Mouse (Mus musculus): ENCODE data around the gene Synj2. TPM values are rescaled to one million over a fixed set of nuclear protein-coding genes. Genes with fewer than 3 reads are reported as not detected.
A peak's percentile ranks its signal among the peaks of the same experiment; 100 is the strongest.

Gene Synj2
- total RNA-seq, 2 experiments from 2014 or later = 59.7 to 59.9 TPM

- DNase-seq (ENCODE audit: extremely low spot score in 1 of 2, low spot score in 1 of 2) = no peak
Measured at GRCm38 (mm10) chr17:5997380-5998234, 56.5 kb downstream of the Synj2 start.

GRCm38 (mm10) chr17:5998235-5998500, 57.1 kb downstream of the Synj2 start:
- DNase-seq (ENCODE audit: extremely low spot score in 1 of 2, low spot score in 1 of 2) = no peak

GRCm38 (mm10) chr17:5999039-5999543, 58.0 kb downstream of the Synj2 start:
- no peak for DNase-seq (ENCODE audit: extremely low spot score in 1 of 2, low spot score in 1 of 2)

- DNase-seq (ENCODE audit: extremely low spot score in 1 of 2, low spot score in 1 of 2) = no peak
Measured at GRCm38 (mm10) chr17:6000864-6001319, 59.8 kb downstream of the Synj2 start.

GRCm38 (mm10) chr17:6001389-6001788, 60.3 kb downstream of the Synj2 start:
- no peak for DNase-seq (ENCODE audit: extremely low spot score in 1 of 2, low spot score in 1 of 2)

DNA sequence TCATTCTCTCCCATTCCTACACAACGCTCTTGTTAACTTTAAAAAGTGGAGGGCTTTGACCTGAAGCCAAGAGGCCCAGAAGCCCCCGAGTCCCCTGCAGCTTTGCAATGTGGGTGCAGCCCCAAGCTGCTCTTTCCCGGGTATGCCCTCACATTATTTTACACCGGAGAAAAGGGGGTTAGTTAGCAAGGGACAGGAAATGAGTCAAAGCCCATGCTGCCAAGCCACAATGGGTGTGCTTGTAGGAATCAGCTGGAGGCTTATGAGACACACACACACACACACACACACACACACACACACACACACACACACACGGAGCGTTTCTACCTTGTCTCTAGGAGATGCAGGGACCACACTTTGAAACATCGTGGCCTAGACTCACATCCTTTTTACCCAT, 60.8 kb downstream of the Synj2 start:
- DNase-seq (ENCODE audit: extremely low spot score in 1 of 2, low spot score in 1 of 2) = no peak

GRCm38 (mm10) chr17:6002563-6002962, 61.5 kb downstream of the Synj2 start:
- no peak for DNase-seq (ENCODE audit: extremely low spot score in 1 of 2, low spot score in 1 of 2)

DNA sequence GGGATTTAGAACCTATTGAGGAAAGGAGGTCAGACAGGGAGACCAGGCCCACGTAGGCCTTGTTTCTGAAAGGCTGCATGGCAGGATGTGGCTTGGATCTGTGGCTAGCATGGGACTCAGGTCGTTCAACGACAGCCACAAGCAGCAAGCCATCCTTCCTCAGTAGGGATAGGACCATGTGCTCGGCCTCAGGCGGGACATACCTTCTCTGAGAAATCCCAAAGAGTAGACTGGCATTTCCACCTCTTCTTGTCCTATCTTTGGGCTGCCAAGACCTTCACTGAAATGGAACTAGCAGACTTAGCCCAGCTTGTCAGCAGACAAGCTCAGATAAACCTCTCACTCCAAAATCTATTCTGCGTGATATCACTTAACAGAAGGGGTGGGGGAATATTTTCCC, 62.6 kb downstream of the Synj2 start:
- DNase-seq (ENCODE audit: extremely low spot score in 1 of 2, low spot score in 1 of 2) = no peak

DNA sequence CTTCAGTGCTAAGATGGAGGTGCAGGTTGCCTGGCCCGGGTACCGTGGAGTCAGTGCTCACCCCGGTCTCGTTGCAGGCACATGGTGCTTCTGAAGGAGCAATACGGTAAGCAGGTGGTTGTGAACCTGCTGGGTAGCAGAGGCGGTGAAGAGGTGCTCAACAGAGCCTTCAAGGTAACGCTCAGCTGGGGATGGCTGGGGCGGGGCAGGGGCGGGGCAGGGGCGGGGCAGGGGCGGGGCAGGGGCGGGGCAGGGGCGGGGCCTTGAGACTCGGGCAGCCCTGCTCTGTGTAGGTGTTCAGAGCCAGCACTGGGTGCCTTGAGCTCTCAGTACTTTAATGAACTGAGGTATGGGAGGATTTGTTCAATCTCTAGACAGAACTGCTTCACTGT, 64.2 kb downstream of the Synj2 start:
- no peak for DNase-seq (ENCODE audit: extremely low spot score in 1 of 2, low spot score in 1 of 2)

GRCm38 (mm10) chr17:6005638-6006471, 64.8 kb downstream of the Synj2 start:
- peak; percentile 35 to 36 for DNase-seq (ENCODE audit: extremely low spot score in 1 of 2, low spot score in 1 of 2)

GRCm38 (mm10) chr17:6007101-6007780, 66.2 kb downstream of the Synj2 start:
- no peak for DNase-seq (ENCODE audit: extremely low spot score in 1 of 2, low spot score in 1 of 2)

- DNase-seq (ENCODE audit: extremely low spot score in 1 of 2, low spot score in 1 of 2) = no peak
Measured at GRCm38 (mm10) chr17:6007902-6008301, 66.8 kb downstream of the Synj2 start.

DNA sequence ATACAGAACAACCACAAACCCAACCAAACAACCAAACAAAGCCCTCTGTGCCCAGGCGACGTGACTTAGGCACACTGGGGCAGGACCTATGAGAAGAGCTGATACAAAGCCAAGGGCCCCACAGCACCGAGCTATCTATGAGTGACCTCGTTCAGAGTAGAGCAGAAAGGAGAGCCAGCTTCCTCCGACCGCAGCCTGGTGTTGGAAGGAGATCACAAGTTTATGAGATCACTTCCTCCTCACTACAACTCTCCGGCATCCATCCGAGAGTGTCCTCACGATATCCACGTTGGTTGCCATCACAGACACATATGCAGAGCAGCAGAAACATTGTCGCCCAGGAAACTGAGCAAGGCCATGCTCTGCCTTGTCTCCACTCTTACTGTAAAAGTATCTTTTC, 67.5 kb downstream of the Synj2 start:
- no peak for DNase-seq (ENCODE audit: extremely low spot score in 1 of 2, low spot score in 1 of 2)

GRCm38 (mm10) chr17:6009606-6010005, 68.5 kb downstream of the Synj2 start:
- no peak for DNase-seq (ENCODE audit: extremely low spot score in 1 of 2, low spot score in 1 of 2)

GRCm38 (mm10) chr17:6013079-6013478, 72.0 kb downstream of the Synj2 start:
- DNase-seq (ENCODE audit: extremely low spot score in 1 of 2, low spot score in 1 of 2) = no peak

DNA sequence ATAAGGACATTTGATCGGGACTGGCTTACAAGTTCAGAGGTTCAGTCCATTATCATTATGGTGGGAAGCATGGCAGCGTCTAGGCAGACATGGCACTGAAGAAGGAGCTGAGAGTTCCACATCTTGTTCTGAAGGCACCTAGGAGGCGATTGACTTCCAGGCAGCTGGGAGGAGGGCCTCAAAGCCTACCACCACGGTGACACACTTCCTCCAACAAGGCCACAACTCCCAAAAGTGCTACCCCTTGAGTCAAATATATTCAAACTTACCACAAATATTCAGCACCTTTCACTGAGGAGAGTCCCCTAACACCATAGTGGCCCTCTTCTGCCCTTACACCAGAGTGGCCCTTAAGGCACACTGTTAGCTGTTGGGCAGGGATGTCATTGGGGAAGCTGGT, 73.9 kb downstream of the Synj2 start:
- DNase-seq (ENCODE audit: extremely low spot score in 1 of 2, low spot score in 1 of 2) = no peak

DNA sequence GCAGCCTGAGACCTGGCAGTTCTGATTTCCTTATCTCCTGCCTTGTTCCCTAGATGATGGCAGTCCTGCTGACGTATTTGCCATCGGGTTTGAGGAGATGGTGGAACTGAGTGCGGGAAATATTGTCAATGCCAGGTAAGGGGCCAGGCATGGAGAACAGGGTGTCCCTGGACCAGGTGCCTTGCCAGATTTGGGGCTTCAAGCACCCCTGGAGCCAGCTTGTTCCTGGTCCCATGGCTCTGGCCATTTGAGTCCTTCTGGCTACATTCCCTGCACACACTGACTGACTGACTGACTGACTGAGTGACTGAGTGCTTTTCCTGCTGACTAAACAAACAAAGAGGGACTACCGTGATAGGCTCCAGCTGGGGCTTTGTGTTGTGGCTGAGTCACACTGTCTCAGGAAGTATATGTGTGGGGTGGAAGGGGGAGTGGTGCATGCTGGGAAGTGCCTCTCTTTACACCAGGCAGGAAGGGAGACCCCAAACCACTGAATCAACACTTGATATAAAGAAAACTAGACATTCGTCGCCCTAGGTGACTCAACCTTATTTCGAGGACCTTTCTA, 75.2 kb downstream of the Synj2 start:
- no peak for DNase-seq (ENCODE audit: extremely low spot score in 1 of 2, low spot score in 1 of 2)

- DNase-seq (ENCODE audit: extremely low spot score in 1 of 2, low spot score in 1 of 2) = no peak
Measured at GRCm38 (mm10) chr17:6017268-6017667, 76.2 kb downstream of the Synj2 start.

GRCm38 (mm10) chr17:6018348-6018747, 77.3 kb downstream of the Synj2 start:
- DNase-seq (ENCODE audit: extremely low spot score in 1 of 2, low spot score in 1 of 2) = no peak

DNA sequence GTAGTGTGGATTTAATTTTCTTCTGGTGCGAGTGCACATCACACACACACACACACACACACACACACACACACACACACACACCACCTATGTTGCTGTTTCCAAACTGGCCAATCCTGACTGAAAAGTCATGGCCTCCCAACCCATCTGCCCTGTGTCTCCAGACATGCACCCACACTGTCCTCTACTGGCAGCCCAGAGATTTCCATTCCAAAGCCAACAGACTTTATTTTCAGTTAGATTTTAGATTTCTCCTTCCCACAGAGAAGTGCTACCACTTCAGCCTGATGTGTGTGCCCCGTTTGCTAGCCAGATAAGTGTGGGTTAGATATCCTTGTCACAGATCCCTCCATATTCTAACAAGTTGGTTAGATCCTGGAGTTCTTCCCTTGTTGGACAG, 78.7 kb downstream of the Synj2 start:
- DNase-seq (ENCODE audit: extremely low spot score in 1 of 2, low spot score in 1 of 2) = peak in 1 of 2 experiments; percentile 35

- no peak for DNase-seq (ENCODE audit: extremely low spot score in 1 of 2, low spot score in 1 of 2)
Measured at GRCm38 (mm10) chr17:6020636-6021035, 79.6 kb downstream of the Synj2 start.

Measured in layer of hippocampus, postnatal 25 days (tissue).